Mouse (Mus musculus): ENCODE results near the gene Defb13.
"Not testable (repeated sequence)": the region's sequence is repeated elsewhere in the genome, so short reads cannot be mapped to it uniquely, and the experiment has no call there.

Gene Defb13

GRCm38 (mm10) chr8:21946462-21946861 lies at the start of gene Defb13:
TSS of gene Defb13 (plus strand) at chr8:21946762.
- DNase-seq = no peak

GRCm38 (mm10) chr8:21906290-21906689 lies 40.3 kb upstream of the Defb13 start, which contains the start of gene Defb11:
TSS of gene Defb11 (minus strand) at chr8:21906412.
- DNase-seq = not testable (repeated sequence)

- DNase-seq = no peak
Measured at GRCm38 (mm10) chr8:21911931-21912330, 34.6 kb upstream of the Defb13 start.

- no peak for DNase-seq
Measured at GRCm38 (mm10) chr8:21912554-21912953, 34.0 kb upstream of the Defb13 start.

GRCm38 (mm10) chr8:21915625-21916024 lies 30.9 kb upstream of the Defb13 start:
- no peak for DNase-seq

GRCm38 (mm10) chr8:21930754-21931153 lies 15.8 kb upstream of the Defb13 start:
- not testable (repeated sequence) for DNase-seq

GRCm38 (mm10) chr8:21932610-21933009 lies 14.0 kb upstream of the Defb13 start, which contains the start of gene Defb15:
TSS of gene Defb15 (minus strand) at chr8:21932710.
- DNase-seq = no peak

- not testable (repeated sequence) for DNase-seq
Measured at GRCm38 (mm10) chr8:21938052-21938451, 8.5 kb upstream of the Defb13 start, which contains the start of gene Defb35. TSS of gene Defb35 (plus strand) at chr8:21938352.

GRCm38 (mm10) chr8:21947311-21948017 lies 902 bp downstream of the Defb13 start:
- peak; percentile 32 to 34 for DNase-seq

- DNase-seq = peak; percentile 69 to 77
Measured at GRCm38 (mm10) chr8:21955321-21955720, 8.8 kb downstream of the Defb13 start.

GRCm38 (mm10) chr8:21956336-21956735 lies 9.8 kb downstream of the Defb13 start:
- peak in 1 of 2 experiments; percentile 7 for DNase-seq

- no peak for DNase-seq
Measured at GRCm38 (mm10) chr8:21958414-21958813, 11.9 kb downstream of the Defb13 start, which contains the start of gene Fam90a1a. TSS of gene Fam90a1a (plus strand) at chr8:21958714.

GRCm38 (mm10) chr8:21966646-21967045 lies 20.1 kb downstream of the Defb13 start:
- DNase-seq = no peak

- DNase-seq = no peak
Measured at GRCm38 (mm10) chr8:21969475-21969874, 22.9 kb downstream of the Defb13 start, which contains the start of gene Ccdc70. TSS of gene Ccdc70 (plus strand) at chr8:21969775.

GRCm38 (mm10) chr8:21978193-21978592 lies 31.6 kb downstream of the Defb13 start:
- peak in 1 of 2 experiments; percentile 28 for DNase-seq

- DNase-seq = peak; percentile 50 to 54
Measured at GRCm38 (mm10) chr8:21981664-21982337, 35.2 kb downstream of the Defb13 start.

- DNase-seq = peak; percentile 75 to 78
Measured at GRCm38 (mm10) chr8:21992184-21992583, 45.6 kb downstream of the Defb13 start.

GRCm38 (mm10) chr8:21995181-21995580 lies 48.6 kb downstream of the Defb13 start:
- DNase-seq = no peak

All from cerebellum, postnatal 10 days (tissue).